Mouse (Mus musculus): Measurements from ENCODE around the gene Ptafr.

Gene Ptafr

GRCm38 (mm10) chr4:132617873-132618272 lies 54.0 kb downstream of the Ptafr start:
- peak in 1 of 2 experiments; percentile 57 for DNase-seq (ENCODE audit: low spot score in 2 of 2)

GRCm38 (mm10) chr4:132618850-132619375 lies 55.0 kb downstream of the Ptafr start:
- DNase-seq (ENCODE audit: low spot score in 2 of 2): no peak

GRCm38 (mm10) chr4:132620134-132620533 lies 56.3 kb downstream of the Ptafr start:
- no peak for DNase-seq (ENCODE audit: low spot score in 2 of 2)

GRCm38 (mm10) chr4:132621287-132622068 lies 57.6 kb downstream of the Ptafr start:
- DNase-seq (ENCODE audit: low spot score in 2 of 2): peak in 1 of 2 experiments; percentile 10

GRCm38 (mm10) chr4:132624034-132624657 lies 60.3 kb downstream of the Ptafr start:
- DNase-seq (ENCODE audit: low spot score in 2 of 2): no peak

- DNase-seq (ENCODE audit: low spot score in 2 of 2): no peak
These were observed 65.0 kb downstream of the Ptafr start for GRCm38 (mm10) chr4:132628830-132629229.
